Mouse (Mus musculus) heart, embryonic 14.5 days (tissue): ENCODE results near the gene Hcn2. TPM values are rescaled to one million over a fixed set of nuclear protein-coding genes. Genes with fewer than 3 reads are reported as not detected.

ENCODE experiments used
- ATAC-seq: fragments of 200-750 bp; cut with Nextera tagmentation; 2 replicates; pipeline ENCODE4 v1.8.0; 2017; ENCODE audit warnings: low read depth, moderate TSS enrichment; ENCODE audit not compliant: insufficient number of reproducible peaks, insufficient read depth, low FRiP score
- H3K27ac ChIP-seq, 2 experiments: fragments of 200-500 bp in 1 of 2; fragments of 300-500 bp in 1 of 2; sonication (generic) in 1 of 2; replicated peaks in 1 of 2; 2 replicates each; pipeline ENCODE4 v1.5.1; 2012 to 2014; ENCODE audit warnings: low read depth in 2 of 2, low read length in 2 of 2, control low read depth in 1 of 2, mild to moderate bottlenecking in 1 of 2, mixed read lengths in 1 of 2; ENCODE audit not compliant: control insufficient read depth in 1 of 2, insufficient read depth in 1 of 2
- H3K27me3 ChIP-seq: fragments of 300-500 bp; sonication (generic); 2 replicates; pipeline ENCODE4 v1.6.1; 2014; ENCODE audit warnings: mild to moderate bottlenecking, low read length, control low read depth; ENCODE audit not compliant: control insufficient read depth, insufficient read depth
- H3K36me3 ChIP-seq: fragments of 300-500 bp; sonication (generic); 2 replicates; pipeline ENCODE4 v1.6.1; 2014; ENCODE audit warnings: mild to moderate bottlenecking, control low read depth, low read length, mixed read lengths; ENCODE audit not compliant: control insufficient read depth, insufficient read depth
- H3K4me1 ChIP-seq, 2 experiments: fragments of 200-500 bp in 1 of 2; fragments of 300-500 bp in 1 of 2; sonication (generic) in 1 of 2; 2 replicates each; pipeline ENCODE4 v1.6.1; 2012 to 2014; ENCODE audit warnings: low read length in 2 of 2, control low read depth in 1 of 2, mixed read lengths in 1 of 2; ENCODE audit not compliant: control insufficient read depth in 2 of 2, insufficient read depth in 2 of 2
- H3K4me2 ChIP-seq: fragments of 300-500 bp; sonication (generic); 2 replicates; pipeline ENCODE4 v1.6.1; 2014; ENCODE audit warnings: mild to moderate bottlenecking, low read length
- H3K4me3 ChIP-seq, 2 experiments: fragments of 200-500 bp in 1 of 2; fragments of 300-500 bp in 1 of 2; sonication (generic) in 1 of 2; 2 replicates each; pipeline ENCODE4 v1.5.1; 2012 to 2014; ENCODE audit warnings: low read length in 2 of 2, mild to moderate bottlenecking in 2 of 2, control low read depth in 1 of 2, low read depth in 1 of 2, moderate library complexity in 1 of 2; ENCODE audit not compliant: control insufficient read depth in 1 of 2, insufficient read depth in 1 of 2
- H3K9ac ChIP-seq: fragments of 300-500 bp; sonication (generic); 2 replicates; pipeline ENCODE4 v1.6.1; 2014; ENCODE audit warnings: mild to moderate bottlenecking, low read length
- H3K9me3 ChIP-seq: fragments of 300-500 bp; sonication (generic); 2 replicates; pipeline ENCODE4 v1.6.1; 2016; ENCODE audit warnings: low read length, control low read depth; ENCODE audit not compliant: control insufficient read depth
- WGBS: fragments of 180-500 bp; shearing (Covaris S2); extraction: QIAGEN DNeasy Blood & Tissue Kit; methylation state at CpG from one replicate; pipeline ENCODE4 v1.1.7; 2014; 5-methylcytosine and 5-hydroxymethylcytosine counted together
- polyA plus RNA-seq: library from polyadenylated mRNA; unstranded; fragments of >200 nt; fragmentation: Nextera tagmentation; extraction: Ambion mirVana; gene quantifications from 2 replicates; pipeline ENCODE4 v1.2.1, GENCODE M21; 2014

The Hcn2 gene
- polyA plus RNA-seq, 1 experiment from 2014 or later, result 0.05 TPM

GRCm38 (mm10) chr10:79769329-79769728 lies 52.9 kb downstream of the Hcn2 start:
- no peak for ATAC-seq
- Histone ChIP-seq H3K27ac (no peak overlapping the region), H3K4me2 (no peak overlapping the region), H3K36me3 (no peaks in the 10 kb centered on the region), H3K9me3 (0 out of 2 replicates have a peak, but pooled peaks cover 5% of the 10 kb centered on the region), H3K9ac (no peak overlapping the region), H3K4me1 (peaks cover 18 to 32% of the 10 kb centered on the region in 2 experiments), H3K27me3 (no peaks in the 10 kb centered on the region), H3K4me3 (no peak overlapping the region)
- WGBS, result 61% methylated on average over 4 of the region's 4 CpGs

DNA sequence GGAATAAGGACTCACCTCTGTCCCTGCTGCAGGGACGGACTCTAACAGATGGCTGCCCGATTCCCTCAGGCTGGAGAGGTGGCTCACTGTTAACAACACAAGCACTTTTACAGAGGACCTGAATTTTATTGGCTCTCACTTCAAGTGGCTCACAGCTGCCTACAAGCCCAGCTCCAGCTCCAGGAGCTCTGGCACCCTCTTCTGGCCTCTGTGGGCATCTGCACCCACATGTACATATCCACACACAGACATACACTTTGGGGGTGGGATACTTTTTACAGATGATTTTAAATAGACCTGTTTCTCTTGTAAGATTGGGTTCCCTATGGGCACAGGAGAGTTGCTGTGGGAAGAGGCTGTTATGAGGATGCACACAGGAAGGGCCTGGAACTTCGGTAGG lies 55.9 kb downstream of the Hcn2 start:
- no peak overlapping the region for H3K9ac ChIP-seq
- peaks cover 5 to 19% of the 10 kb centered on the region in 2 experiments for H3K4me1 ChIP-seq
- H3K27me3 ChIP-seq, result no peaks in the 10 kb centered on the region
- no peak for ATAC-seq
- WGBS, result 92% methylated on average over 3 of the region's 3 CpGs
- H3K36me3 ChIP-seq, result no peaks in the 10 kb centered on the region
- H3K4me3 ChIP-seq, result no peak overlapping the region
- no peak overlapping the region for H3K27ac ChIP-seq
- H3K4me2 ChIP-seq, result no peak overlapping the region
- H3K9me3 ChIP-seq, result 0 out of 2 replicates have a peak, but pooled peaks cover 5% of the 10 kb centered on the region

DNA sequence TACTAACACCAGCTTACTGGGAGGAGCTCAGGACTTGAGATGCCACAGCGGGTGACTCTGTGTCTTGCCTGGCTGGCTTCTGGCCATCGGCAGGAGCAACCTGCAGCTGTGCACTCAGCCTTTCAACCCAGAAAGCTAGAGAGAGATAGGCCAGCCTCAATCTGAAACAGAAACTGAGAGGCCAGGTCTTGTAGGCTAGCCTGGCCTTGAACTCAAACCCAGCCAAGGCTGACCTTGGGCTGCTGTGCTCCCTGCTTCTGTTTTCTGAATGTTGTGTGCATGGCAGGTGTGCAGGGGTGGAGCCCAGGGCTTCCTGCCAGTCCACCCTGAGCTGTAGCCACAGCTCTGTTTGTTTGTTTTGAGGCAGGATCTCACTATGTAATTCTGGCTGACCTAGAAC lies 56.8 kb downstream of the Hcn2 start:
- Histone ChIP-seq H3K9me3 (0 out of 2 replicates have a peak, but pooled peaks cover 5% of the 10 kb centered on the region), H3K36me3 (no peaks in the 10 kb centered on the region), H3K4me1 (peaks cover 10 to 19% of the 10 kb centered on the region in 2 experiments), H3K4me3 (no peak overlapping the region), H3K9ac (no peak overlapping the region), H3K27me3 (no peaks in the 10 kb centered on the region), H3K27ac (no peak overlapping the region), H3K4me2 (no peak overlapping the region)
- ATAC-seq, result no peak
- WGBS, result 85% methylated on average over 2 of the region's 2 CpGs

GRCm38 (mm10) chr10:79774486-79775279 lies 58.2 kb downstream of the Hcn2 start:
- no peak for ATAC-seq
- peaks cover 10 to 21% of the 10 kb centered on the region in 2 experiments for H3K4me1 ChIP-seq
- WGBS, result 57% methylated on average over 5 of the region's 5 CpGs
- no peak overlapping the region for H3K4me3 ChIP-seq
- H3K9me3 ChIP-seq, result 0 out of 2 replicates have a peak, but pooled peaks cover 5% of the 10 kb centered on the region
- H3K36me3 ChIP-seq, result no peaks in the 10 kb centered on the region
- H3K27ac ChIP-seq, result no peak overlapping the region
- H3K4me2 ChIP-seq, result no peak overlapping the region
- no peak overlapping the region for H3K9ac ChIP-seq
- H3K27me3 ChIP-seq, result no peaks in the 10 kb centered on the region

GRCm38 (mm10) chr10:79777103-79777531 lies 60.7 kb downstream of the Hcn2 start, which contains the start of gene Fstl3:
Fstl3 (plus strand) TSS chr10:79777272.
- H3K36me3 ChIP-seq, result no peaks in the 10 kb centered on the region
- no peak for ATAC-seq
- WGBS, result 2% methylated on average over 39 of the region's 39 CpGs

DNA sequence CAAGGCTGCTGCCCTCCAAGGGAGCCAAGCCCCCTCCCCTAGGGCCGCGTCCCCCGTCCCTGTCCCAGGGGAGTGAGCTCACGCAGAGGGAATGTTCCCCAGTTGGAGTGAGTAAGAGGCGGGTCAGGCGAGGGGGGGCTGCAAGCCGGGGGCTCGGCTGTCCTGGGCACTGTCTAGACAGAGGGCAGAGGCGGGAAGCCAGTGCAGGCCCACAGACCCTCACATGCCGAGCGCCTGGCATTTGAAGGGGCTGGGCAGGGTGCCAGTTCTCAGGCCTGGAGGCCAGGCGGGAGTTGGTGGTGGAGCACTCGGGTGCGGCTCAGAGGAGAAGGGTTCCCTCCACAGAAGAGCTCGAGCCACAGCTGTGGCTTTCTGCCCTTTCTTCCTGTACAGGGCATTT lies 61.6 kb downstream of the Hcn2 start:
- Histone ChIP-seq H3K9me3 (no peaks in the 10 kb centered on the region), H3K4me2 (peak overlapping the region; percentile 78), H3K36me3 (no peaks in the 10 kb centered on the region), H3K4me3 (peak overlapping the region; percentile 7 to 51; a peak in 3 of 4 replicates), H3K27ac (peak overlapping the region; percentile 74 to 84), H3K27me3 (peaks cover 13% of the 10 kb centered on the region), H3K4me1 (peaks cover 21 to 33% of the 10 kb centered on the region in 2 experiments), H3K9ac (peak overlapping the region; percentile 73)
- ATAC-seq, result peak; percentile 36; the same call in 1 of the 2 replicates
- WGBS, result 7% methylated on average over 15 of the region's 15 CpGs

More at GRCm38 (mm10) chr10:79777103-79777531, 60.7 kb downstream of the Hcn2 start, which contains the start of gene Fstl3:
- peak within 1 kb of the TSS; percentile 73 for H3K9ac ChIP-seq
- H3K4me3 ChIP-seq, result peak within 1 kb of the TSS; percentile 51 to 55
- H3K27me3 ChIP-seq, result peaks cover 8% of the 10 kb centered on the region
- peak within 1 kb of the TSS; percentile 74 to 84 for H3K27ac ChIP-seq
- peak within 1 kb of the TSS; percentile 78 for H3K4me2 ChIP-seq
- H3K4me1 ChIP-seq, result peaks cover 21 to 33% of the 10 kb centered on the region in 2 experiments
- H3K9me3 ChIP-seq, result 0 out of 2 replicates have a peak, but pooled peaks cover 5% of the 10 kb centered on the region

GRCm38 (mm10) chr10:79779193-79779592 lies 62.8 kb downstream of the Hcn2 start:
- 32% methylated on average over 2 of the region's 2 CpGs for WGBS
- Histone ChIP-seq H3K4me2 (no peak overlapping the region), H3K4me3 (no peak overlapping the region), H3K4me1 (peaks cover 21 to 33% of the 10 kb centered on the region in 2 experiments), H3K36me3 (no peaks in the 10 kb centered on the region), H3K27me3 (peaks cover 15% of the 10 kb centered on the region), H3K9ac (no peak overlapping the region), H3K27ac (0 out of 4 replicates have a peak overlapping the region, but pooled peaks of 1 of the 2 experiments have one; percentile 84), H3K9me3 (no peaks in the 10 kb centered on the region)
- ATAC-seq, result no peak
